Mouse (Mus musculus) gastrocnemius, adult 2 months (tissue): Measurements from ENCODE around the gene Cd3g. TPM values are rescaled to one million over a fixed set of nuclear protein-coding genes. Genes with fewer than 3 reads are reported as not detected.
"Not testable (repeated sequence)": the region's sequence is repeated elsewhere in the genome, so short reads cannot be mapped to it uniquely, and the experiment has no call there.

Experiments used
- DNase-seq: peaks from one replicate; pipeline ENCODE4 v3.0.0; 2022
- H3K27ac ChIP-seq: fragments of 200-600 bp; 2 replicates; pipeline ENCODE4 v1.8.1; 2022; ENCODE audit warnings: mild to moderate bottlenecking
- H3K4me3 ChIP-seq: fragments of 200-600 bp; 2 replicates; pipeline ENCODE4 v1.8.1; 2022; ENCODE audit warnings: mild to moderate bottlenecking, moderate library complexity
- CTCF ChIP-seq: fragments of 200-600 bp; IDR thresholded peaks from 2 replicates; pipeline ENCODE4 v1.8.1; 2022; ENCODE audit warnings: antibody characterized with exemption, mild to moderate bottlenecking, moderate library complexity
- intact Hi-C: fragments of 180-260 bp; cut with DNase I; formaldehyde crosslinking; loops from one replicate; pipeline ENCODE4 v1.15.1; 2025
- total RNA-seq, 2 experiments: library from RNA; stranded (reverse); gene quantifications; 2 replicates each; pipeline ENCODE4 v1.2.3; 2021

Cd3g gene
- total RNA-seq, 2 experiments from 2014 or later: not detected

- intact Hi-C loops: no loop called here
- TF ChIP-seq CTCF: no peak
- Histone ChIP-seq H3K4me3 (no peak within 1 kb of the TSS), H3K27ac (no peak within 1 kb of the TSS)
- DNase-seq: no peak
Measured at GRCm38 (mm10) chr9:44981676-44982075, 1.4 kb upstream of the Cd3g start, which contains the start of gene Cd3d. Cd3d (plus strand) TSS chr9:44981786.

- no peak for TF ChIP-seq CTCF
- intact Hi-C loops: no loop called here
- Histone ChIP-seq H3K4me3 (no peak overlapping the region), H3K27ac (no peak overlapping the region)
- DNase-seq: no peak
Measured at GRCm38 (mm10) chr9:44981104-44981503, 873 bp upstream of the Cd3g start.

- H3K4me3 ChIP-seq: no peak overlapping the region
- intact Hi-C loops: no loop called here
Measured at GRCm38 (mm10) chr9:44979806-44980205, 425 bp downstream of the Cd3g start.

DNA sequence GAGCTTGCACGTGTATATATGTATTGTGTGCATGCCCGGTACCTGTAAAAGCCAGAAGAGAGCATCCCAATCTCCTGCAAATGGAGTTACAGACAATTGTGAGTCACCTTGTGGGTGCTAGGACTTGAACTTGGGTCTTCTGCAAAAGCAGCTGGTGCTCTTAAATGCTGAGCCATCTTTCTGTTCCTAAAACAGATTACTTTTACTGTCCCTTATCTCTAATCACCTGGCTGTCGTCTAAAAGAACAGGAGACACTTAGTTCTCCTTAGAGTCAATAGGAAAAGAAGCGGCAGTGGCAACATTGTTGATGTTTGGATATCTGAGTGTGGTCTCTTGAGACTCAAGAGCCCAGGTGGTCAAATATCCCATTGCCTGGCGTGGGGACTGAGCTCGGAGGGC, 2.4 kb downstream of the Cd3g start:
- Histone ChIP-seq H3K27ac (no peak overlapping the region), H3K4me3 (no peak overlapping the region)
- TF ChIP-seq CTCF: no peak
- DNase-seq: no peak
- intact Hi-C loops: no loop called here

More at GRCm38 (mm10) chr9:44979806-44980205, 425 bp downstream of the Cd3g start:
- DNase-seq: no peak
- no peak overlapping the region for H3K27ac ChIP-seq
- TF ChIP-seq CTCF: no peak

- Histone ChIP-seq H3K27ac (no peak overlapping the region), H3K4me3 (no peak overlapping the region)
- TF ChIP-seq CTCF: peak; percentile 44
- intact Hi-C loops: loop anchor here (5.0 kb wide), 1 partner anchor 47 kb away; the partner anchor contains the start of gene Atp5l
- DNase-seq: no peak
Measured at GRCm38 (mm10) chr9:44969450-44969849, 10.8 kb downstream of the Cd3g start.

DNA sequence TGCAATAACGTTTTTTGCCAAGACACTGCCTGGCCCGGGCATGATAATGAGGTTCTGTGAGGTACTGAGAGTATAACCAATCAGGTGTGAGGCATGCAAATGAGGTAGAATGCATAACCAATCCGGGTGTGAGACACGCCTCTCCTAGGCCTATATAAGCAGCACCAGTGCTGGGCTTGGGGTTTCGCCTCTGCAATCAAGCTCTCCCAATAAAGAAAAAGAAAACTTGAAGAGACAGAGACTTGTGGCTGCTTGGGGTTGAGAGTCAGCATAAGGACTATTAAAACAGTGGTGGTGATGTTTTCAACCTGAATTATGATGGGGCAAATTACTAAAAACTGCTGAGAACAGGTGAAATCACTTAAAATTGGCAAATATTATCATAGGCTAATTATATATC, 12.5 kb downstream of the Cd3g start:
- intact Hi-C loops: loop anchor here (1.0 to 5.0 kb wide), 2 partner anchors 45 to 131 kb away; partner anchors contain the start of gene Atp5l
- not testable (repeated sequence) for DNase-seq, H3K27ac ChIP-seq, H3K4me3 ChIP-seq

GRCm38 (mm10) chr9:44966815-44967242, 13.4 kb downstream of the Cd3g start:
- no peak overlapping the region; the same call in 1 of the 2 replicates for H3K4me3 ChIP-seq

DNA sequence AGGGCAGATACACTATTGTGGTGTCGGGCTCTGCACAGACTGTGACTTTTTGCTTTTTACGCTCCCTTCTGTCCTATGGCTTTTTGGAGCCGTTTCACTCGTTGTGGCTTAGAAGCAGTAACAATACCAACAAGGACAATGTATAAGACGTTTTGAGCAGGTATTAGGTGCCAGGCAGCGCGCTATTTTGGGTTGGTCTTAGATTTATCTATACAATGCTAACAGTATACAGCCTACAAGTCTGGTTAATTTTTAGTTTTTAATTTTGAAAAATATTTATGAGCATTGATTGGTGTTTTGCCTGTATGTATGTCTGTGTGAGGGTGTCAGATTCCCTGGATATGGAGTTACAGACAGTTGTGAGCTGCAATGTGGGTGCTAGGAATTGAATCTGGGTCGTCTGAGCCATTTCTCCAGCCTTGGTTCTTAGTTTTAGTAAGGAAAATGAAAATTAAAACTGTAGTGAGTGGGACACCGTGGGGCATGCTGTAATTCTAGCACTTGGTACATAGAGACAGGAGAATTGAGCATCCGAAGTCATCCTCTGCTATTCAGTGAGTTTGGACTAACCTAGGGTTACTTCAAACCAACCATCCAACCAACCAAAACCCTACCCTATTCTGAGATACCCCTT, 14.3 kb downstream of the Cd3g start:
- H3K27ac ChIP-seq: peak overlapping the region; percentile 98
- no peak for TF ChIP-seq CTCF
- peak overlapping the region; percentile 86 for H3K4me3 ChIP-seq
- no peak for DNase-seq
- intact Hi-C loops: loop anchor here (5.0 kb wide), 1 partner anchor 44 kb away; the partner anchor contains the start of gene Atp5l

More at GRCm38 (mm10) chr9:44966815-44967242, 13.4 kb downstream of the Cd3g start:
- peak; percentile 99 for TF ChIP-seq CTCF
- DNase-seq: peak; percentile 86
- intact Hi-C loops: loop anchor here (1.0 to 5.0 kb wide), 2 partner anchors 45 to 131 kb away; partner anchors contain the start of gene Atp5l
- H3K27ac ChIP-seq: peak overlapping the region; percentile 98

- no peak for TF ChIP-seq CTCF
- peak; percentile 99 for DNase-seq
- intact Hi-C loops: loop anchor here (5.0 kb wide), 1 partner anchor 43 kb away; the partner anchor contains the start of gene Atp5l
- H3K4me3 ChIP-seq: peak within 1 kb of the TSS; percentile 86
- peak within 1 kb of the TSS; percentile 98 for H3K27ac ChIP-seq
Measured at GRCm38 (mm10) chr9:44965126-44965832, 15.0 kb downstream of the Cd3g start, which contains the start of gene Ube4a. Ube4a (minus strand) TSS chr9:44965600.

- intact Hi-C loops: no loop called here
- H3K4me3 ChIP-seq: no peak overlapping the region
- H3K27ac ChIP-seq: no peak overlapping the region
Measured at GRCm38 (mm10) chr9:44954432-44954831, 25.8 kb downstream of the Cd3g start.

DNA sequence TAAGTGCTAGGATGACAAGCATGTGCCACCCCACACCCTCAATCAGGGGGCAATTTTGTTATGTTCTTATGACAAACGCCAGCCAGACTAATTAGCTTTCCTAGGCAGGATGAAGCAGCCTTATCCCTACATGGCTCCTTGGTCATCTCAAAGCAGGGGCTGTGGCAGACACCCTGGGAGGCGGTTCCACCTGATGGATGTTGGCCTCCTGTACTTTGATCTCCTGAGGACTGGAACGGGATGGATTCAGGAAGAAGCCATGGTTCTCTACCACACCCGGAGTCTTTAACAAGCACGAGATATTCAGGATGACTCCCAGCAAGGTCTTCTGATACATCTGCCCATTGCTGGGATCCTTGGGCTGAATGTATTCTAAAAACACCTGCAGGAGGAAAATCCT, 32.4 kb downstream of the Cd3g start:
- TF ChIP-seq CTCF: no peak
- no peak for DNase-seq
- intact Hi-C loops: no loop called here
- Histone ChIP-seq H3K4me3 (no peak overlapping the region), H3K27ac (no peak overlapping the region; the same call in 1 of the 2 replicates)

More at GRCm38 (mm10) chr9:44954432-44954831, 25.8 kb downstream of the Cd3g start:
- DNase-seq: no peak
- TF ChIP-seq CTCF: no peak

- Histone ChIP-seq H3K27ac (peak overlapping the region; percentile 97), H3K4me3 (no peak overlapping the region)
- intact Hi-C loops: no loop called here
- TF ChIP-seq CTCF: no peak
- no peak for DNase-seq
Measured at GRCm38 (mm10) chr9:44946185-44946695, 34.0 kb downstream of the Cd3g start.

- TF ChIP-seq CTCF: no peak
- H3K4me3 ChIP-seq: peak overlapping the region; percentile 32
- H3K27ac ChIP-seq: peak overlapping the region; percentile 97
- DNase-seq: peak; percentile 72
- intact Hi-C loops: no loop called here
Measured at GRCm38 (mm10) chr9:44942421-44942820, 37.8 kb downstream of the Cd3g start.
